Mouse (Mus musculus) liver, embryonic 11.5 days (tissue): ENCODE measurements at regions not wholly inside any gene's neighbourhood (a gene's known extent, or its start where the extent isn't known, plus 50 kb on each side); places are given as distances from the start of the nearest gene placed in this dataset.

ENCODE experiments used
- ATAC-seq: fragments of 200-750 bp; cut with Nextera tagmentation; replicated peaks from 2 replicates; pipeline ENCODE4 v1.8.0; 2017; ENCODE audit warnings: moderate number of reproducible peaks, mild to moderate bottlenecking, moderate TSS enrichment, moderate library complexity; ENCODE audit not compliant: low FRiP score
- DNase-seq: peaks from one replicate; pipeline ENCODE4 v3.0.0-alpha.2; 2017; ENCODE audit warnings: low spot score
- H3K27ac ChIP-seq: fragments of 300-500 bp; sonication (generic); 2 replicates; pipeline ENCODE4 v1.5.1; 2014; ENCODE audit warnings: mild to moderate bottlenecking, low read depth, low read length, control low read depth
- H3K27me3 ChIP-seq: fragments of 300-500 bp; sonication (generic); replicated peaks from 2 replicates; pipeline ENCODE4 v1.6.1; 2014; ENCODE audit warnings: low read length, mixed read lengths; ENCODE audit not compliant: control insufficient read depth, insufficient read depth
- H3K36me3 ChIP-seq: fragments of 300-500 bp; sonication (generic); 2 replicates; pipeline ENCODE4 v1.6.1; 2014; ENCODE audit warnings: mild to moderate bottlenecking, low read length, moderate library complexity, mixed read lengths; ENCODE audit not compliant: control insufficient read depth, insufficient read depth
- H3K4me1 ChIP-seq: fragments of 300-500 bp; sonication (generic); replicated peaks from 2 replicates; pipeline ENCODE4 v1.6.1; 2014; ENCODE audit warnings: low read length, mixed read lengths; ENCODE audit not compliant: control insufficient read depth, insufficient read depth
- H3K4me2 ChIP-seq: fragments of 300-500 bp; sonication (generic); 2 replicates; pipeline ENCODE4 v1.6.1; 2014; ENCODE audit warnings: mild to moderate bottlenecking, control low read depth, moderate library complexity
- H3K4me3 ChIP-seq: fragments of 300-500 bp; sonication (generic); 2 replicates; pipeline ENCODE4 v1.5.1; 2014; ENCODE audit warnings: low read depth, low read length, control low read depth
- H3K9ac ChIP-seq: fragments of 300-500 bp; sonication (generic); 2 replicates; pipeline ENCODE4 v1.6.1; 2014; ENCODE audit warnings: low read depth, low read length, control low read depth
- H3K9me3 ChIP-seq: fragments of 300-500 bp; sonication (generic); 2 replicates; pipeline ENCODE4 v1.6.1; 2016; ENCODE audit warnings: low read length, inconsistent platforms, mixed read lengths; ENCODE audit not compliant: control insufficient read depth
- WGBS: fragments of 180-500 bp; shearing (Covaris S2); extraction: QIAGEN DNeasy Blood & Tissue Kit; methylation state at CpG from one replicate; pipeline ENCODE4 v1.1.7; 2014; 5-methylcytosine and 5-hydroxymethylcytosine counted together

- DNase-seq (no peak), ATAC-seq (no peak)
- 86% methylated on average over 8 of the region's 8 CpGs for WGBS
- no peak overlapping the region for H3K4me3 ChIP-seq
- no peaks in the 10 kb centered on the region for H3K9me3 ChIP-seq
- H3K36me3 ChIP-seq = no peaks in the 10 kb centered on the region
- no peaks in the 10 kb centered on the region for H3K4me1 ChIP-seq
- no peaks in the 10 kb centered on the region for H3K27me3 ChIP-seq
- H3K27ac ChIP-seq = no peak overlapping the region
- H3K9ac ChIP-seq = no peak overlapping the region
- H3K4me2 ChIP-seq = no peak overlapping the region
Observed at GRCm38 (mm10) chr10:111762751-111763528, 209.5 kb upstream of the Krr1 start.

DNA sequence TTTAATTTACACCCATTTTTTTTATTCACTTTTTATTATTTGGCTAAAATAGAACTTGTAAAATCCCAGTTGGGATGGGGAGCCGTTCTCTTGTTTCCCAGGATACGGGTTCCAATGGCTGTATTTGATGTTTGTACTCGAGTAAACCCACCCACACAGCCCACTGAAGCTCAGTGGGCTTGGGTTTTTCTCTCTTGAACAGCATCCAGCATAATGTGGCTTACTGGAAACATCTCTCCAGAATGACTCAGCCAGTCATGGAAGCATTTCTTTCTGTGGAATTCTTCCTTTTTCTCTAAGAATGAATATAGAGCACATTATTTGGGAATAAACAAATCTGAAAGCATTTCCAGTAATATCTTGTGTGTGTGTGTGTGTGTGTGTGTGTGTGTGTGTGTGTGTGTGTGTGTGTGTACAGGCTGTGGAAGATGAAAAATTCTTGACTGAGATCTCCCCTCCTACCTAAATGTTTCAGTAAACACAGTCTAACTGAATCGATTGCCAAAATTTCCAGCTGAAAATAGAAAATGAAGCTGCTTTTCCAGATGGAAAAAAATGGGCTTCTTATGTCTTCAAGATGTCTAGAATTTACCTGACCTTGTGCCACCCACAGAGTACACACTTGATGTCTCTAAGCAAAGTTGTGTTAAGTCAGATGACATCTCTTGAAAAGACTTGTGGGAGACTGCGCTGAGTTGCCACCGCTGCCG, 205.3 kb upstream of the Krr1 start:
- no peaks in the 10 kb centered on the region for H3K9me3 ChIP-seq
- no peak overlapping the region for H3K4me3 ChIP-seq
- no peak for ATAC-seq
- no peak overlapping the region for H3K27ac ChIP-seq
- H3K36me3 ChIP-seq = no peaks in the 10 kb centered on the region
- H3K4me2 ChIP-seq = no peak overlapping the region
- H3K4me1 ChIP-seq = no peaks in the 10 kb centered on the region
- no peak overlapping the region for H3K9ac ChIP-seq
- WGBS = 87% methylated on average over 7 of the region's 7 CpGs
- DNase-seq = no peak
- no peaks in the 10 kb centered on the region for H3K27me3 ChIP-seq

- H3K27me3 ChIP-seq = no peaks in the 10 kb centered on the region
- no peaks in the 10 kb centered on the region for H3K9me3 ChIP-seq
- ATAC-seq (no peak), DNase-seq (no peak)
- no peaks in the 10 kb centered on the region for H3K4me1 ChIP-seq
- H3K4me3 ChIP-seq = no peak overlapping the region
- H3K4me2 ChIP-seq = no peak overlapping the region
- H3K27ac ChIP-seq = no peak overlapping the region
- 81% methylated on average over 14 of the region's 14 CpGs for WGBS
- no peaks in the 10 kb centered on the region for H3K36me3 ChIP-seq
- no peak overlapping the region for H3K9ac ChIP-seq
Observed at GRCm38 (mm10) chr10:111767813-111768455, 204.5 kb upstream of the Krr1 start.

- no peak overlapping the region for H3K4me2 ChIP-seq
- 86% methylated on average over 9 of the region's 9 CpGs for WGBS
- no peak for DNase-seq
- no peaks in the 10 kb centered on the region for H3K9me3 ChIP-seq
- no peak overlapping the region for H3K9ac ChIP-seq
- no peaks in the 10 kb centered on the region for H3K36me3 ChIP-seq
- H3K4me3 ChIP-seq = no peak overlapping the region
- no peaks in the 10 kb centered on the region for H3K4me1 ChIP-seq
- ATAC-seq = no peak
- no peaks in the 10 kb centered on the region for H3K27me3 ChIP-seq
- H3K27ac ChIP-seq = no peak overlapping the region
Observed at GRCm38 (mm10) chr10:111769486-111770002, 202.9 kb upstream of the Krr1 start.

- Histone ChIP-seq H3K27ac (no peak overlapping the region), H3K4me1 (no peaks in the 10 kb centered on the region), H3K4me2 (no peak overlapping the region), H3K4me3 (no peak overlapping the region), H3K9ac (no peak overlapping the region), H3K9me3 (no peaks in the 10 kb centered on the region), H3K27me3 (no peaks in the 10 kb centered on the region), H3K36me3 (no peaks in the 10 kb centered on the region)
- 83% methylated on average over 2 of the region's 2 CpGs for WGBS
- DNase-seq (no peak), ATAC-seq (no peak)
Observed at GRCm38 (mm10) chr10:111770027-111770426, 202.4 kb upstream of the Krr1 start.

GRCm38 (mm10) chr10:111771010-111771409, 201.5 kb upstream of the Krr1 start:
- no peak overlapping the region for H3K4me2 ChIP-seq
- H3K27ac ChIP-seq = no peak overlapping the region
- H3K9me3 ChIP-seq = no peaks in the 10 kb centered on the region
- WGBS = 72% methylated on average over 4 of the region's 4 CpGs
- H3K4me3 ChIP-seq = no peak overlapping the region
- H3K4me1 ChIP-seq = no peaks in the 10 kb centered on the region
- H3K9ac ChIP-seq = no peak overlapping the region
- no peaks in the 10 kb centered on the region for H3K36me3 ChIP-seq
- DNase-seq = no peak
- no peak for ATAC-seq
- no peaks in the 10 kb centered on the region for H3K27me3 ChIP-seq

DNA sequence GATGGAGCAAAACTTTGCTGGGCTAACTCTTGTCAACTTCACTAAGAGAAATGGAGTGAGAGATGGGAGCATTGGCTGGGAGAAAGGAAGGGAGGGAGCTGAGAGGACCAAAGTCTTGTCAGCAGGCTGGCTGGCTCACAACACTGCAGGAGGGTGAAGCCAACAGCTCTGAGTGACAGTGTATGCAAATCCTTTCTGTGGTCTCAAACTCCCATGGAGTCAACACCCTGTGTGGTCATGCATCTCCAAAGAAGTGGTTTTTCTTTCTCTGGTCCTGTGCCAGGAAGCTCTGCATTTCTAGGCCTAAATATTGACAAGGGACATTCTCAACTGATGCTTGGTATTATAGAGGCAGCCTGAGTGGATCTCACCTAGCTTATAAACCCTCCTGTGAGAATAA, 194.9 kb upstream of the Krr1 start:
- Histone ChIP-seq H3K9ac (no peak overlapping the region), H3K27me3 (no peaks in the 10 kb centered on the region), H3K4me2 (no peak overlapping the region), H3K36me3 (no peaks in the 10 kb centered on the region), H3K9me3 (no peaks in the 10 kb centered on the region), H3K4me3 (no peak overlapping the region), H3K4me1 (no peaks in the 10 kb centered on the region), H3K27ac (no peak overlapping the region)
- ATAC-seq = no peak
- DNase-seq = no peak

DNA sequence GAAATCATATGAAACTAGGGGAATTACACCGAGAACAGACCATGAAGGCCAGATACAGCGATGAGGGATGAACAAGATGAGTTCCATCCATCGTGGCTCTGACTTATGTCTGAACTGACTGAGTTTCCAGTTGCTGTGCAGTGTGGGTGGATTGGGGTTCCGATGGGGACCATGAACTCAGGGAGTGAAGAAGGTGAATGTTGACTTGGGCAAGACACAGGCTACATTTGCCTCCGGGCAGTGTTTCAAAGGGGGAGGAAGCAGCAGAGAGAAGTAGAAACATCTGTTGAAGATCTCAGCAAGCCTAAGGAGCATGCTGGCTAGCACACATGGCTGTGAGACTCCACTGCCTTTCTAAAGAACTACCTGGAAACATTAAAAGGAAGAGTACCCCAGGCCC, 194.4 kb upstream of the Krr1 start:
- no peak overlapping the region for H3K4me3 ChIP-seq
- ATAC-seq (no peak), DNase-seq (no peak)
- no peaks in the 10 kb centered on the region for H3K27me3 ChIP-seq
- H3K27ac ChIP-seq = no peak overlapping the region
- no peaks in the 10 kb centered on the region for H3K9me3 ChIP-seq
- no peaks in the 10 kb centered on the region for H3K4me1 ChIP-seq
- H3K9ac ChIP-seq = no peak overlapping the region
- H3K4me2 ChIP-seq = no peak overlapping the region
- H3K36me3 ChIP-seq = no peaks in the 10 kb centered on the region
- 83% methylated on average over 5 of the region's 5 CpGs for WGBS
